Mouse (Mus musculus) liver, postnatal 0 days (tissue): ENCODE measurements at regions not wholly inside any gene's neighbourhood (a gene's known extent, or its start where the extent isn't known, plus 50 kb on each side); places are given as distances from the start of the nearest gene placed in this dataset.

ENCODE experiments used
- ATAC-seq: fragments of 200-750 bp; cut with Nextera tagmentation; 2 replicates; pipeline ENCODE4 v1.8.0; 2017; ENCODE audit warnings: mild to moderate bottlenecking, moderate library complexity
- DNase-seq: peaks from one replicate; pipeline ENCODE4 v3.0.0-alpha.2; 2016
- H3K27ac ChIP-seq: fragments of 300-500 bp; sonication (generic); 2 replicates; pipeline ENCODE4 v1.5.1; 2014; ENCODE audit warnings: antibody characterized with exemption, moderate library complexity, mild to moderate bottlenecking, low read depth
- H3K27me3 ChIP-seq: fragments of 300-500 bp; sonication (generic); 2 replicates; pipeline ENCODE4 v1.6.1; 2014; ENCODE audit warnings: low read length, control low read depth, mixed read lengths; ENCODE audit not compliant: insufficient read depth
- H3K36me3 ChIP-seq: fragments of 300-500 bp; sonication (generic); replicated peaks from 2 replicates; pipeline ENCODE4 v1.6.1; 2014; ENCODE audit warnings: mild to moderate bottlenecking, control low read depth, low read length, moderate library complexity, mixed read lengths; ENCODE audit not compliant: insufficient read depth
- H3K4me1 ChIP-seq: fragments of 300-500 bp; sonication (generic); 2 replicates; pipeline ENCODE4 v1.6.1; 2014; ENCODE audit warnings: antibody characterized with exemption, mild to moderate bottlenecking, control low read depth; ENCODE audit not compliant: insufficient read depth
- H3K4me2 ChIP-seq: fragments of 300-500 bp; sonication (generic); 2 replicates; pipeline ENCODE4 v1.6.1; 2014; ENCODE audit warnings: low read depth, mild to moderate bottlenecking, low read length, moderate library complexity, mixed read lengths
- H3K4me3 ChIP-seq: fragments of 300-500 bp; sonication (generic); 2 replicates; pipeline ENCODE4 v1.5.1; 2014; ENCODE audit warnings: low read depth, low read length
- H3K9ac ChIP-seq: fragments of 300-500 bp; sonication (generic); replicated peaks from 2 replicates; pipeline ENCODE4 v1.6.1; 2014; ENCODE audit warnings: mild to moderate bottlenecking, moderate library complexity
- H3K9me3 ChIP-seq: fragments of 300-500 bp; sonication (generic); 2 replicates; pipeline ENCODE4 v1.6.1; 2016; ENCODE audit warnings: mild to moderate bottlenecking, control low read depth, low read length, mixed read lengths
- CTCF ChIP-seq: sonication (generic); IDR thresholded peaks from 2 replicates; pipeline ENCODE4 v1.5.1; 2016; ENCODE audit warnings: antibody characterized with exemption, low read depth
- EP300 ChIP-seq: IDR thresholded peaks from 2 replicates; pipeline ENCODE4 v1.6.1; 2016; ENCODE audit warnings: antibody characterized with exemption, low read depth, mild to moderate bottlenecking
- WGBS: fragments of 180-500 bp; shearing (Covaris S2); extraction: QIAGEN DNeasy Blood & Tissue Kit; methylation state at CpG from one replicate; pipeline ENCODE4 v1.1.7; 2014; ENCODE audit not compliant: insufficient replicate concordance; 5-methylcytosine and 5-hydroxymethylcytosine counted together

GRCm38 (mm10) chr12:29232492-29233447 is 295.4 kb upstream of the Myt1l start:
- no peak overlapping the region for H3K4me3 ChIP-seq
- DNase-seq (no peak), ATAC-seq (no peak)
- H3K9me3 ChIP-seq = no peaks in the 10 kb centered on the region
- H3K27me3 ChIP-seq = no peaks in the 10 kb centered on the region
- no peak overlapping the region for H3K27ac ChIP-seq
- TF ChIP-seq EP300 = no peak
- H3K9ac ChIP-seq = no peak overlapping the region
- 35% methylated on average over 16 of the region's 16 CpGs for WGBS
- no peaks in the 10 kb centered on the region for H3K4me1 ChIP-seq
- no peaks in the 10 kb centered on the region for H3K36me3 ChIP-seq
- H3K4me2 ChIP-seq = no peak overlapping the region

DNA sequence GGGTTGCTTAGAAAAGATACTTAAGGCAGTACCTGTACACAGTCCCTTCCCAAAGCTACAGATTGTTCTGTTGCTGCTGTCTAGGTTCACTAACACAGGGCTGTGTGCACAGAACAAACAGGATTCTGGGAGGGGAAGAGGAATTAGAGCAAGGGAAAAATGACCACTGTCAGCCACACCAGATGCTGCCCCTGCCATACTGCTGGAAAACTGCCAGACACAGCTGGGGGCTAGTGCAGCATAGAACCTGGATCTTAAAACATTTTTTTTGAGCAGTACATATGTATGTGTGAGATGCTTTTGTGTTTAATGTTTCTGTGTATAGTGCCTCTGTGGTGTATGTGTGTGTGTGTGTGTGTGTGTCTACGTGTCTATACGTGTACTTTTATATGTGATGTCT is 291.7 kb upstream of the Myt1l start:
- Histone ChIP-seq H3K4me1 (no peaks in the 10 kb centered on the region), H3K9me3 (no peaks in the 10 kb centered on the region), H3K4me3 (no peak overlapping the region), H3K27me3 (no peaks in the 10 kb centered on the region), H3K27ac (no peak overlapping the region), H3K4me2 (no peak overlapping the region), H3K9ac (no peak overlapping the region), H3K36me3 (no peaks in the 10 kb centered on the region)
- no peak for TF ChIP-seq EP300
- no peak for TF ChIP-seq CTCF
- DNase-seq (no peak), ATAC-seq (no peak)
- WGBS = 84% methylated on average over 2 of the region's 2 CpGs

GRCm38 (mm10) chr12:29237516-29237915 is 290.7 kb upstream of the Myt1l start:
- H3K27ac ChIP-seq = no peak overlapping the region
- WGBS = 49% methylated on average over 5 of the region's 5 CpGs
- ATAC-seq = no peak
- no peaks in the 10 kb centered on the region for H3K4me1 ChIP-seq
- DNase-seq = no peak
- H3K36me3 ChIP-seq = no peaks in the 10 kb centered on the region
- no peaks in the 10 kb centered on the region for H3K27me3 ChIP-seq
- H3K9me3 ChIP-seq = no peaks in the 10 kb centered on the region
- no peak overlapping the region for H3K4me2 ChIP-seq
- H3K4me3 ChIP-seq = no peak overlapping the region
- no peak for TF ChIP-seq CTCF
- no peak for TF ChIP-seq EP300
- H3K9ac ChIP-seq = no peak overlapping the region

GRCm38 (mm10) chr12:29239482-29239881 is 288.7 kb upstream of the Myt1l start:
- Histone ChIP-seq H3K27me3 (no peaks in the 10 kb centered on the region), H3K4me3 (no peak overlapping the region), H3K4me1 (no peaks in the 10 kb centered on the region), H3K4me2 (no peak overlapping the region), H3K9me3 (no peaks in the 10 kb centered on the region), H3K27ac (no peak overlapping the region), H3K9ac (no peak overlapping the region), H3K36me3 (no peaks in the 10 kb centered on the region)
- 68% methylated on average over 3 of the region's 3 CpGs for WGBS
- TF ChIP-seq CTCF = no peak
- no peak for TF ChIP-seq EP300
- DNase-seq (no peak), ATAC-seq (no peak)

GRCm38 (mm10) chr12:29239975-29240374 is 288.2 kb upstream of the Myt1l start:
- Histone ChIP-seq H3K4me3 (no peak overlapping the region), H3K27me3 (no peaks in the 10 kb centered on the region), H3K4me2 (no peak overlapping the region), H3K36me3 (no peaks in the 10 kb centered on the region), H3K4me1 (no peaks in the 10 kb centered on the region), H3K9me3 (no peaks in the 10 kb centered on the region), H3K27ac (no peak overlapping the region), H3K9ac (no peak overlapping the region)
- TF ChIP-seq CTCF (no peak), EP300 (no peak)
- DNase-seq (no peak), ATAC-seq (no peak)
- 34% methylated on average over 5 of the region's 5 CpGs for WGBS

GRCm38 (mm10) chr12:29243087-29243486 is 285.1 kb upstream of the Myt1l start:
- Histone ChIP-seq H3K9ac (no peak overlapping the region), H3K4me2 (no peak overlapping the region), H3K27me3 (no peaks in the 10 kb centered on the region), H3K27ac (no peak overlapping the region), H3K4me3 (no peak overlapping the region), H3K9me3 (no peaks in the 10 kb centered on the region), H3K36me3 (no peaks in the 10 kb centered on the region), H3K4me1 (no peaks in the 10 kb centered on the region)
- WGBS = 65% methylated on average over 5 of the region's 5 CpGs
- TF ChIP-seq EP300 (no peak), CTCF (no peak)
- no peak for ATAC-seq
- no peak for DNase-seq
